Mouse (Mus musculus): Measurements from ENCODE around the gene Kansl1l.

- no peak for TF ChIP-seq POLR2A (IDR thresholded peaks at IDR 0.05; ENCODE audit: extremely low read depth, insufficient read depth, low read length)
- no peak for TF ChIP-seq CTCF (IDR thresholded peaks at IDR 0.05; ENCODE audit: low read depth, low read length)
Measured at GRCm38 (mm10) chr1:66682974-66683373, 134.4 kb downstream of the Kansl1l start.
